Mouse (Mus musculus) hindbrain, embryonic 12.5 days (tissue): Measurements from ENCODE around the gene Men1. TPM values are rescaled to one million over a fixed set of nuclear protein-coding genes. Genes with fewer than 3 reads are reported as not detected.

Source experiments
- ATAC-seq: fragments of 200-750 bp; cut with Nextera tagmentation; 2 replicates; pipeline ENCODE4 v1.8.0; 2017; ENCODE audit warnings: moderate TSS enrichment; ENCODE audit not compliant: low FRiP score
- H3K27ac ChIP-seq: fragments of 300-500 bp; sonication (generic); 2 replicates; pipeline ENCODE4 v1.5.1; 2016; ENCODE audit warnings: mild to moderate bottlenecking
- H3K27me3 ChIP-seq: fragments of 300-500 bp; sonication (generic); 2 replicates; pipeline ENCODE4 v1.6.1; 2016; ENCODE audit warnings: mild to moderate bottlenecking
- H3K36me3 ChIP-seq: fragments of 300-500 bp; sonication (generic); 2 replicates; pipeline ENCODE4 v1.6.1; 2016; ENCODE audit warnings: mild to moderate bottlenecking
- H3K4me1 ChIP-seq: fragments of 300-500 bp; sonication (generic); 2 replicates; pipeline ENCODE4 v1.6.1; 2016
- H3K4me2 ChIP-seq: fragments of 300-500 bp; sonication (generic); replicated peaks from 2 replicates; pipeline ENCODE4 v1.6.1; 2016; ENCODE audit warnings: mild to moderate bottlenecking
- H3K4me3 ChIP-seq: fragments of 300-500 bp; sonication (generic); 2 replicates; pipeline ENCODE4 v1.5.1; 2016; ENCODE audit warnings: mild to moderate bottlenecking
- H3K9ac ChIP-seq: fragments of 300-500 bp; sonication (generic); 2 replicates; pipeline ENCODE4 v1.6.1; 2016; ENCODE audit warnings: mild to moderate bottlenecking, moderate library complexity
- H3K9me3 ChIP-seq: fragments of 300-500 bp; sonication (generic); replicated peaks from 2 replicates; pipeline ENCODE4 v1.6.1; 2016; ENCODE audit warnings: mild to moderate bottlenecking
- WGBS: fragments of 180-500 bp; shearing (Covaris S2); methylation state at CpG from one replicate; pipeline ENCODE4 v1.1.7; 2016; 5-methylcytosine and 5-hydroxymethylcytosine counted together
- polyA plus RNA-seq: library from polyadenylated mRNA; unstranded; fragments of >200 nt; fragmentation: Nextera tagmentation; extraction: Ambion mirVana; gene quantifications from 2 replicates; pipeline ENCODE4 v1.2.1, GENCODE M21; 2016

The Men1 gene
- polyA plus RNA-seq, 1 experiment from 2014 or later = 95.8 TPM

- no peaks in the 10 kb centered on the region for H3K9me3 ChIP-seq
- WGBS = 23% methylated on average over 13 of the region's 13 CpGs
- no peak overlapping the region for H3K9ac ChIP-seq
- no peaks in the 10 kb centered on the region for H3K36me3 ChIP-seq
- no peak for ATAC-seq
- peaks cover 22% of the 10 kb centered on the region for H3K4me1 ChIP-seq
- H3K27me3 ChIP-seq = no peaks in the 10 kb centered on the region
- 0 out of 2 replicates have a peak overlapping the region, but pooled peaks have one; percentile 7 for H3K4me3 ChIP-seq
- no peak overlapping the region for H3K27ac ChIP-seq
- H3K4me2 ChIP-seq = peak overlapping the region; percentile 42; the same call in 1 of the 2 replicates
These were observed 2.9 kb upstream of the Men1 start for GRCm38 (mm10) chr19:6331719-6332516.

GRCm38 (mm10) chr19:6333761-6334595 is 801 bp upstream of the Men1 start:
- Histone ChIP-seq H3K4me1 (peaks cover 26% of the 10 kb centered on the region), H3K36me3 (peaks cover 20% of the 10 kb centered on the region), H3K27ac (peak overlapping the region; percentile 68), H3K4me2 (peak overlapping the region; percentile 97), H3K9me3 (no peaks in the 10 kb centered on the region), H3K9ac (no peak overlapping the region), H3K27me3 (no peaks in the 10 kb centered on the region), H3K4me3 (peak overlapping the region; percentile 82; the same call in 1 of the 2 replicates)
- peak; percentile 18; the same call in 1 of the 2 replicates for ATAC-seq
- 69% methylated on average over 9 of the region's 9 CpGs for WGBS

GRCm38 (mm10) chr19:6335458-6335827 is 664 bp downstream of the Men1 start:
- peaks cover 32% of the 10 kb centered on the region for H3K4me1 ChIP-seq
- ATAC-seq = no peak
- no peaks in the 10 kb centered on the region for H3K27me3 ChIP-seq
- peak overlapping the region; percentile 97 for H3K4me2 ChIP-seq
- H3K27ac ChIP-seq = peak overlapping the region; percentile 71
- WGBS = under 1% methylated on average over 25 of the region's 25 CpGs
- H3K9ac ChIP-seq = peak overlapping the region; percentile 94
- peaks cover 35% of the 10 kb centered on the region for H3K36me3 ChIP-seq
- peak overlapping the region; percentile 82 for H3K4me3 ChIP-seq
- no peaks in the 10 kb centered on the region for H3K9me3 ChIP-seq

- H3K4me2 ChIP-seq = peak overlapping the region; percentile 97
- WGBS = 95% methylated on average over 10 of the region's 10 CpGs
These were observed 2.1 kb downstream of the Men1 start for GRCm38 (mm10) chr19:6336920-6337319.

GRCm38 (mm10) chr19:6338171-6338570 is 3.4 kb downstream of the Men1 start:
- H3K36me3 ChIP-seq = peaks cover 42% of the 10 kb centered on the region
- 96% methylated on average over 7 of the region's 7 CpGs for WGBS

More at GRCm38 (mm10) chr19:6336920-6337319, 2.1 kb downstream of the Men1 start:
- Histone ChIP-seq H3K4me1 (peaks cover 42% of the 10 kb centered on the region), H3K9ac (peak overlapping the region; percentile 94), H3K36me3 (peaks cover 36% of the 10 kb centered on the region), H3K4me3 (peak overlapping the region; percentile 82), H3K9me3 (no peaks in the 10 kb centered on the region), H3K27ac (no peak overlapping the region), H3K27me3 (no peaks in the 10 kb centered on the region)
- ATAC-seq = no peak

GRCm38 (mm10) chr19:6338716-6339115 is 3.9 kb downstream of the Men1 start:
- Histone ChIP-seq H3K27me3 (no peaks in the 10 kb centered on the region), H3K36me3 (peaks cover 45% of the 10 kb centered on the region), H3K27ac (no peak overlapping the region), H3K4me1 (peaks cover 41% of the 10 kb centered on the region), H3K4me3 (no peak overlapping the region), H3K9ac (no peak overlapping the region), H3K4me2 (no peak overlapping the region), H3K9me3 (no peaks in the 10 kb centered on the region)
- ATAC-seq = no peak
- WGBS = 95% methylated on average over 11 of the region's 11 CpGs

More at GRCm38 (mm10) chr19:6338171-6338570, 3.4 kb downstream of the Men1 start:
- H3K27me3 ChIP-seq = no peaks in the 10 kb centered on the region
- no peak overlapping the region for H3K27ac ChIP-seq
- H3K9me3 ChIP-seq = no peaks in the 10 kb centered on the region
- no peak overlapping the region for H3K9ac ChIP-seq
- no peak overlapping the region for H3K4me3 ChIP-seq
- peaks cover 41% of the 10 kb centered on the region for H3K4me1 ChIP-seq
- ATAC-seq = no peak
- no peak overlapping the region for H3K4me2 ChIP-seq

GRCm38 (mm10) chr19:6339191-6339590 is 4.4 kb downstream of the Men1 start:
- Histone ChIP-seq H3K36me3 (peaks cover 49% of the 10 kb centered on the region), H3K27ac (no peak overlapping the region), H3K9me3 (no peaks in the 10 kb centered on the region), H3K4me3 (no peak overlapping the region), H3K4me1 (peaks cover 41% of the 10 kb centered on the region), H3K9ac (no peak overlapping the region), H3K27me3 (no peaks in the 10 kb centered on the region), H3K4me2 (no peak overlapping the region)
- ATAC-seq = no peak
- WGBS = 95% methylated on average over 6 of the region's 6 CpGs

- Histone ChIP-seq H3K9ac (no peak overlapping the region), H3K9me3 (no peaks in the 10 kb centered on the region), H3K4me3 (peak overlapping the region; percentile 55; the same call in 1 of the 2 replicates), H3K4me2 (no peak overlapping the region), H3K27ac (no peak overlapping the region), H3K36me3 (peaks cover 57% of the 10 kb centered on the region), H3K27me3 (no peaks in the 10 kb centered on the region), H3K4me1 (peaks cover 37% of the 10 kb centered on the region)
- WGBS = 68% methylated on average over 15 of the region's 15 CpGs
- ATAC-seq = no peak
These were observed 5.2 kb downstream of the Men1 start for GRCm38 (mm10) chr19:6339890-6340504.

GRCm38 (mm10) chr19:6340524-6341452 is 6.0 kb downstream of the Men1 start, which contains the start of gene Map4k2:
Map4k2 (plus strand) TSS chr19:6341135.
- Histone ChIP-seq H3K27ac (no peak within 1 kb of the TSS), H3K4me2 (peak within 1 kb of the TSS; percentile 77), H3K9me3 (no peaks in the 10 kb centered on the region), H3K27me3 (no peaks in the 10 kb centered on the region), H3K36me3 (peaks cover 64% of the 10 kb centered on the region), H3K4me3 (peak within 1 kb of the TSS; percentile 55), H3K9ac (peak within 1 kb of the TSS; percentile 67), H3K4me1 (peaks cover 34% of the 10 kb centered on the region)
- 8% methylated on average over 70 of the region's 72 CpGs for WGBS
- ATAC-seq = peak; percentile 53; the same call in 1 of the 2 replicates

GRCm38 (mm10) chr19:6341453-6342077 is 6.8 kb downstream of the Men1 start:
- 0 out of 2 replicates have a peak, but pooled peaks have one; percentile 7 for ATAC-seq
- Histone ChIP-seq H3K9me3 (no peaks in the 10 kb centered on the region), H3K4me3 (peak overlapping the region; percentile 55), H3K27me3 (no peaks in the 10 kb centered on the region), H3K4me1 (peaks cover 26% of the 10 kb centered on the region), H3K9ac (peak overlapping the region; percentile 67), H3K36me3 (peaks cover 72% of the 10 kb centered on the region), H3K27ac (no peak overlapping the region), H3K4me2 (peak overlapping the region; percentile 77)
- 15% methylated on average over 23 of the region's 23 CpGs for WGBS
